Mouse (Mus musculus) retina, postnatal 1 day (tissue): ENCODE measurements around the gene Sema3f.

ENCODE experiments used
- DNase-seq: peaks from one replicate; pipeline ENCODE4 v3.0.0-alpha.2; 2012

The Sema3f gene

DNA sequence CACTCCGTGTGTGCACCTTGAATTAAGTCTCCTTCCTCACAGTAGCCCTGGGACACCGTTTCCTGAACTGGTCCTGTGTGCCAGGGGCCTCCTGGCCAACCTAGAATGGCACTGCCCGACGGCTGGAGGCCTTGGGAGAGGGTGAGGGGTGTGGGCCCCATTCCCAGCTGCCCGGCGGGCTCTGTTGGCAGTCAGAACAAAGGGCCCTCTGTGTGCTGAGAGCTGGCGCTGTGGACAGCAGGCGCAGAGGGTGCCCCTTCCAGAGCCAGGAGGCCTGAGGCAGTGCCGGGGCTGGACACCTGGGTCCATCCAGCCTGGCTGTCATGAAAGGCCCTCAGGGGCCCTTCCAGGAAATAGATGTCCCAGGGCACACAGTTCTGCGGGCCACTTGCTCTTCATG, 50.7 kb downstream of the Sema3f start:
- DNase-seq, result peak; percentile 92

DNA sequence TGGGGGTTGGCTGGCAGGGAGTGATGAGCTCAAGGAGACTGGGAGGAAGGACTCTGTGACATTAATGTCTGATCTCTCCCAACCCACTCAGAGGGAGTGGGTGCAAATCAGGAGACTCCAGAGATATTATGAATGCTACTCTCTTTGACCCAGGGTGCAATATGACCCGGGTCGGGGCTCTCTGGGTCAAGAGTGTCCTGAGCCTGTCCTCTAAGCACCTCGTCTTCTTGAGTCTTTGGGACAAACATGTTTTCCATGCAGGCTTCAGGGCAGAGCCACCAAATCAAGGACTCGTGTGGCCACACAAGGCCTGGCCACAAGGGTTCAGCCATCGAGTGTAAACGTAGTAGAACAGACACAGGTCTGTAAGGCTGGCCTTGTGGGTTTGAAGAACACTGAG, 52.2 kb downstream of the Sema3f start:
- no peak for DNase-seq

DNA sequence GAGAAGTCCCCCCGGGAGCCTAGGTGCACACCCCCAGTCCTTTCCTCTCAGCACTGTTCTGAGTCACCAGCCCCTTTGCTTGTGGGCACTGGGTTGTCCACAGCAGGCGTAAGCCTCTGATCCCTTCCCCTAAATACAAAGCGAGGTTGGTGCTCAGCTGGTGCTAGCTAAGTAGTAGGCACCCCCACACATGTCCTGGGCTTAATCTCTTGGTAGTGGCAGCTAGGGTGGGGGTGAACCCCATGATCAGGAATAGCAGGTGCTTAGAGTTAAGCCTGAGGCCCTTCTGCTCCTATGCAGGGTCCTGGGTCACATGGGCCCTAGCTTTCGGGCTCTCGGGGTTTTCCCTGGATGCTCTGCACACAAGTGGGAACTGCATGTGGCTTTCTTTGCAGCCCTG, 53.1 kb downstream of the Sema3f start:
- DNase-seq, result peak; percentile 68

DNA sequence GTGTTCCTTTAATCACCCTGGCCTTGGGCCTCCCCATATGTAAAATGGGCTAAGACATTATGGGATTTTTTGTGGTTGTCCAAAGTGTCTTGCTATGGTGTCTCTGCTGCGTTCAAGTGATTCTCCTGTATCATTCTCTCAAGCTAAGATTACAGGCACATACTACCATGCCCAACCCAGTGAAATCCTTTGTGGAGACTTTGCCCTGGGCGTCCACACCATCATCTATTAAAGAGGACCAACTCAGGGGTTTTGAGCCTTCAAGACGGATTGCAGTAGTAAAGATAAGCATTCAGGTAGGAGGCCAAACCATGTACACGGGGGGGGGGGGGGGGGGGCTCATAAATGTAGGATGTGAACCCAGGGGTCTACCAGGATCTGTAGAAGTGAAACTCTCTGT, 55.7 kb downstream of the Sema3f start:
- no peak for DNase-seq

DNA sequence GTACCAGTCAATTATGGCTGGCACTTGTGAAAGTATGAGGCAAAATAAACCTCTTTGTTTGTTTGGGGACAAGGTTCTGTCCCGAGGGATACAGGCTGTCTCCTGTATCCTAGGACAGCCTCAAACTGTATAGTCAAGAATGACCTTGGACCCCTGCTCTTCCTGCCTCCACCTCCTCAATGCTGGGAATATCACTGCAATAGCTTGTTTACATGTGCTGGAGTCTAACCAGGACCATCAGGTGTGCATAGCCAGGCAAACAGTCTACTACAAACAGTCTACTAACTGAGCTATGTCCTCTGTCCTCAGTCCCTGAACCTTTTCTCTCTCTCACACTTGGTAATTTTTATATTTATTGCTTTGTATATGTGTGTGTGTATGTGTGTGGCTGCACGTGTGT, 56.8 kb downstream of the Sema3f start:
- no peak for DNase-seq

DNA sequence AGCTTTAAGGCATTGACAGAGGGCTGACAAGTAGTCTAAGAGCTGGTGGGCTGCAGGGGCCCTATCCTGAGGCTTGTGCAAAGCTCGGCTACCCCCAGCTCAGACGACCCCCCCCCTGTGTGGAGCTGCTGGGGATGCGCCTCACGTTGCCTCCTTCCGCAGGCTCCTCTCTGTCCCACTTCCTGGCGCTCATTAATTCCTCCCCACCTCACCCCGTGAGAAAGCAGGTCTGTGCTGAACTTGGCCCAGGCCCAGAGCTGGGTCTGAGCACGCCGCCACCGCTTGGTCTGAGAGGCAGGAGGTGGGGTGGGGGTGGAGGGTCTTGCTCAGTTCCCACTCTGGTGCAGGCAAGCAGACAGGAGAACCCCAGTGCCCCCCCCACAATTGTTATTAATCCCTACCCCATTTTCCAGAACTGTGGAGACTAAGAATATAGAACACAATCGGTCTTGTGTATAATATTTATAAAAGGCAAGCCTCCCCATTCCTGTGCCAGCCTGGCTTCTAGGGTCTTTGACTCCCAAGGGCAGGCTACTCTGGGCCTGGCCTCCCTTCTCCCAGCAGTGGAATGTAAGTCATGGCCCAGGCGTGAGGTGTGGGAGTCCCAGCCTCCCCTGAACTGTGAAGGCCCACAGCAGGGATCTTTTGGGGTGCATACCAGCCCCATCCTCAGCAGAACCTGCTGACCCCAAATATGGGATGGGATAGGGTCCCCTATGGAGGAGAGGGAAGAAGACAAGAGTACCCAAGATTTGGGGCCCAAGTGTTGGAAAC, 59.4 kb downstream of the Sema3f start:
- DNase-seq, result peak; percentile 89

DNA sequence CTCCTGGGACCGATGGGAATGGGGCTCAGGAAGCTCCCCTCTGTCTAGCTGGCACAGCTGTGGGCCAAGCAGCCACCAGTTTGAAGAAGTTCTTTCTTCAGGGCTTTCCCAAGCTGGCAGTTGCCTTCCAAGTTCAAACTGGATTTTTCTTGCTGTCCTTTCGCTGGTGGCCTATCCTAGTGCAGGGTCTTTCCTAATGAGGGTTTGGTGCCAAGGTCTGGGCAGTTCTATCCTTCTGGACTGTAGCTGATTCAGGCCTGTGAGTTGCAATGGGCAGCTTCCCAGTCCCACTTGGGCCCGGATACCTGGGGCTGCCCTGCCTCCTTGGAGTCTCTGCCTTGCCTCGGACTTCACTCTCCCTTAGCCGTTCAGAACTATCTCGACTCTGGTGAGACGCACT, 60.0 kb downstream of the Sema3f start:
- DNase-seq, result no peak

DNA sequence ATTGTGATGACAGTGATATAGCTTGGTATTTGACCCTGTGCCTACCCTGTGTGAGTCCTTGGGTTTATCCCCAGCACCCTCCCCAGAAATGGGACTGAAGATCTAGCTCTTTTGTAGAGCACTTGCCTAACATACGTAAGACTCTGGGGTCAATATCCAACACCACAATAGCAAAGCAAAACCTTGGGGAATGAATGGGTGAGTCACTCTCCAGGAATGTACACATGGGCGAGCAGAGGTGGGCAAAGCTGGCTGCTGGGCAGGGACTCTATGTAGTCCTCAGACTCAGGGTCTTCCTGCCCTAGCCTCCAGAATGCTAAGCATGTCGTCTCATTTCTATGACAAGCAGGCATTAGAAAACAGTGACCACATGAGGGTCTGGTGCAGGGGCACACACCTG, 61.5 kb downstream of the Sema3f start:
- DNase-seq, result no peak

DNA sequence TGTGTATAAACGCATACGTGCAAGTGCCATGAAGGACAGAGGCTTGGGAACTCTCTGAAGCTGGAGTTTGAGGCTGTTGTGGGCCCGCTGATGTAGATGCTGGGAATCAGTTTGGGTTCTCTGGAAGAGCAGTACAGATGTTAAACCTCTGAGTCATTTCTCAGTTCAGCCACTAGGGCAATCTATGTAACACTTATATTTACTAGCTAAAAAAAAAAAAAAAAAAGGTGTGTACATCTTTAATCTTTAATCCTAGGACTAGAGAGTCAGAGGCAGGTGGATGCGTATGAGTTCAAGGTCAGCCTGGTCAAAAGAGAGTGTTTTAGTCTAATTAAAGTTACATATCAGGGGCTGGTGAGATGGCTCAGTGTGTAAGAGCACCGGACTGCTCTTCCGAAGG, 63.3 kb downstream of the Sema3f start:
- no peak for DNase-seq

DNA sequence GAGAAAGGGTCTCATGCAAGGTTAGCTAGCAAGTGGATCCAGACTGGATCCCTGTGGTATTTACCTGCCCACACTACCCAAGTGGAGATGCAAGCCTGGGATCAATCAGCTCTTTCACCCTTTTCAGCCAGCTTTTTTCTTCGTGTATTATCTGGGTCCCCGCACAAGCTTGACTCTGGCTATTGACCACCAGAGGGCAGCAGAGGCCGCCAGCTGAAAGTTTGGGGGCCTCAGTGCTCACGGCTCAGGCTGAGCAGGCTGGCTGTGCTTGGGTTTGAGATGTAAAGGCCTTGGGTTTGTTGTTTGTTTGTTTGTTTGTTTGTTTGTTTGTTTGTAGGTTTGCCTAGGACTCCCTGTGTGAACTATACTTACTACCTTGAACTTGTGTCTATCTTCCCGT, 64.7 kb downstream of the Sema3f start:
- DNase-seq, result peak; percentile 90

DNA sequence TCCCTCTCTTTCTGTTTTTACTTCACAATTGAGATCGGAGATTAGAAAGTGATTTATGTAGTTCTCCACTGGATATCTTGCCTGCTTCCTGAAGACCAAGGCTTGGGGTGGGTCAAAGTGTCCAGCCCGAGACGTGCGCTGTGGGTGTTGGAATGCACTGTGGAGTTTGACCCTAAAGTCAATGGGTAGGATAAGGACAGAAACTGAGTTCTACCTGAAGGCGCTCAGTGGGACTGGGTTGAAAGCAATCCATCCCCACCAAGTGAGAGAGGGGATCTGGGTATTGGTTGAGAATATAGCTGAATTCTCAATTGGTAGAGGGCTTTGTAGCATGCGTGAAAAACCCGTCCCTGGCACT, 65.1 kb downstream of the Sema3f start:
- no peak for DNase-seq

DNA sequence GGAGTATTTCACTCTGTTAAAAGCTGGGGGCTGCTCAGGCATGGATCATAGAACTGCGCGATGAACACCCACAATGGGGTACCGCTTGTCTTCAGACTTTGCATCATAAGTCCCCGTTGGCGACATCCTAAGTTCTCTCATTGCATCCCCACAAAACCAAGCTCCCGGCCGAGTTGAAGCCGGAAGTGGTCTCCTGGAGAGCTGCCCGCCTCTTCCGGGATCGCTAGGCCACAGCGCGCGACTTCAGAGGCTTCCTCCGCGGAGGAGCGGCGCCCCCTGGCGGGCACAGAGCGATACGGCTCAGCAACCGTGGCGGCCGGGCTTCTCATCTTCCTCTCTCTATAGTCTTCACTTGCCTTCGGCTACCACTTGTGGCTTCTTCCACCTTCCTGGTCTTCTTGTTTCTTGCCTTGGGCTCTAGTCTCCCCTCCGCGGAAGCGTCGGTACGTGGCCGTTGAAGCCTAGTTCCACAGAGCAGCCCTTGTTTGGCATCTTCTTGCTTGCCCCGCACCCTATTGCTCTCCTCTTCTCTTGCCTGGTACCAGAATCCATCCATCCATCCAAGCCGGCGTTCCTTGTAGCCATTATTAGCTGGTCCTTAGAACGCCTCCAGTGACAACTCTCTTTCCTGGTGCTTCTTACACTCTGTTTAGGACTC, 65.7 kb downstream of the Sema3f start:
- DNase-seq, result peak; percentile 93

DNA sequence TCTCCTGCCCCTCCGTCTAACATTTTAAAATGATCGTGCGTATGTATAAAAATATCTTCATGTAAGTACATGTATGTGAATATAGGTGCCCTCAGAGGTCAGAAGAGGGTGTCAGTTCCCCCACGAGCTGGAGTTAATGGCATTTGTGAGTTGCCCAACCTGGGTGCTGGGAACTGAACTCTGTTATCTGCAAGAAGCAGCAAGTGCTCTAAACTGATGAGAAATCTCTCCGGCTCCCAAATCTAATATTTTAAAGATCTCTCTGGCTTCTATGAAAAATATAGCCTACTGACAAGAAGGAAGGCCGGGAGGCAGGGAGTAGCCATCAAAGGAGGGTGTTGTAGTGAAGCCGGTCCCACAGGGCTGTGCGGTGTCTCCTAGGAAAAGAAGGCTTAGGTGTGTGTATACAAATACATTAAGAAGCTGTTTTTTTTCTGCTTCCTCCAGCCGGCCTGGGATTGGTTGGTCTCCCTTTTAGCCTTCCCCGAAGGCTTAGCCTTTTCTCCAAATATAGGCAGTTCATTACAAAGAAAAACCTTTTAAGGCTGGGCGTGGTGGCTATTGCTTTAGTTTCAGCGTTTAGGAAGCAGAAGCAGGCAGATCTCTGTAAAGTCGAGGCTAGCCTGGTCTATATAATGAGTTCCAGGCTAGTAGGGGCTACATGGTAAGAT, 66.6 kb downstream of the Sema3f start:
- DNase-seq, result no peak

DNA sequence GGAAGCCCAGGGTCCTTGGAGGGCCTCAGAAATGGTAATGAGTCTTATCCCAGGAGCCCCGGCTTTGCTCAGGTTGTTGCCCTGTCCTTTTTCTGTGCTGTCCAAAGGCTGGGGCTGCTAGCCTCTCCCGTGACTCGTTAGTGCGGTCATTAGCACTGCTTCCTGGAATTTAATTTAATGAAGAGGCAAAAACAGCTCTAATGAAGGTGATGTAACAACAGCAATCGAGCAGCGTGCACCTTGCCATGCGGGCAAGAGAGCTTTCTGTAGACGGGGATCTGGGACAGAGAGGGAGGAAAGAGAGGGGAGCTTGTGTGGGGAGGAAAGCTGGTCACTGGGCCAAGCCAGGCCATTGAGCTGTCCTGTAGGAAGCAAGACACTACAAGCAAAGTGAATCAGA, 68.6 kb downstream of the Sema3f start:
- DNase-seq, result no peak

DNA sequence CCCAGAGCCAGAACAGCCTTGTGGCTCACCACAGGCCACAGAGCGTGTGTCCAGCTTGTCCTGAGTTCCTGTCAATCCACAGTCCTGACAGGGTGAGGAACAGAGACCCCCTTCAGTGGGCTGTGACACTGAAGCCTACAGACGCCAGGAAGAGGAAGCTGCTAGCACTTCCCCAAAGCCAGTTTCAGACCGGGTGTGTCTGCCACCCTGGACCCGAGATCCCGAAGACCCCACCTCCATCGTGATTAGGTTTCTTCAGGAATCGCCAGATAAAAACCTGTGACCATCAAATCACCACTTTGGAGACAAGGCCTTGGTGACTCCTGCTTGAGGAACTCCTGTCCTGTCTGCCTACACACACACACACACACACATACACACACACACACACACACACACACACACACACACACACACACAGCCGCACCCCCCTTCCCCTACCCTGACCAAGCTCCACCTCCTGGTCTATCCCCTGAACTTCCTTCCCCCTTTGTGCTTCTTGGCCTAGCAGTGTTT, 70.0 kb downstream of the Sema3f start:
- DNase-seq, result no peak

DNA sequence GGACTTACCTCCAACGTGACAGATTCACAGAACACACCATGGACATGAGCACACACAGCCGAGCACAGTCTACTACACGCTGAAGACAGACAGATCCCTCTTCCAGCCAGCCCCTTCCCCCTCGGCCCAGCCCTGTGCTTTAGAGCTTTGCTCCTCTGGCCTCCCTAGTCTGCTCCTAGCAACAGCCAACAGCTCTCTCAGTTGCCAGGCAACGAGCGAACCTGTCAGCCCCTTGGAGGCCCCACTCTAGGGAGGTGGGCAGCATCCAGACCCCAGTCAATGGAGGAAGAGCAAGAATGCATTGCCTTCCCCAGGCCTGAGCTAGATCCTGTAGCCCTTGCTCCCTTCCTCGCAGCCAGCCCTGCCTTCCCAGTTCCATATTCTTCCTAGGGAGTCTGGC, 73.2 kb downstream of the Sema3f start:
- DNase-seq, result peak; percentile 82

DNA sequence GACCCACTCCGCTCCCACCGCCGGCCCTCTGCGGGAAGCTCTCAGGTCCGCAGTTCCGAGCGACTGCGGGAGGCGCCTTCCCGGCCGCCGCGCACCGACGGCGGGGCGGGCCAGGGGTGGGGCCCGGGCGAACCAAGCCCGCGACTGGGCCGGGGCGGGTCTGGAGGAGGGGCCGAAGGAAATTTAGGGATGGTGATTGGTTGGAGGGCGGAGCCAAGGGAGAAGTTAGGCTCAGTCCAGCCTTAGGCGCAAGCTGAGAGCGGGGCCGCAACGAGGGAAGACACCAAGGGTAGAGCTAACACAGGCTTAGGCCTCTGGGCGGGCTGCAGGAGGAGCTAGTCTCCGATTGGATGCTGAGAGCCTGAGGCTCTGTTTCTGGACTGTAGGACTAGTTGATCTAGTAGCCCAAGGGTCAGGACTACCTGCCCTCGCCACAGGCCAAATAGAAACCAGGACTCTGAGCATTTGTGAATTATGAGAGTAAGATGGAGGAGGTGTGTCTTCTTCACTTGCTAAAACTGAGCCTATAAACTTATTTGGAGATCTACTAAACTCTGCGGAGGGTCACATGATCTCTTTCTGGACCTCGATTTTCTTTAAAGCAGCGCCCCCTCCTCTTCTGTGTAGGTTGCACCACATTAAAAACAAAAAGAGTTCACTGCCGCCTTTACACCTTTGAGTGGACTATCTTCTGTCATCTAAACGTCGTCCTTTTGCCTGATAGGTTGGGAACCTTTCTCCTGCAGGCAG, 74.8 kb downstream of the Sema3f start, which contains the start of gene Gnai2:
TSS of gene Gnai2 (minus strand) at position 89 of the 750 bp plus-strand sequence.
- DNase-seq, result peak; percentile 97

DNA sequence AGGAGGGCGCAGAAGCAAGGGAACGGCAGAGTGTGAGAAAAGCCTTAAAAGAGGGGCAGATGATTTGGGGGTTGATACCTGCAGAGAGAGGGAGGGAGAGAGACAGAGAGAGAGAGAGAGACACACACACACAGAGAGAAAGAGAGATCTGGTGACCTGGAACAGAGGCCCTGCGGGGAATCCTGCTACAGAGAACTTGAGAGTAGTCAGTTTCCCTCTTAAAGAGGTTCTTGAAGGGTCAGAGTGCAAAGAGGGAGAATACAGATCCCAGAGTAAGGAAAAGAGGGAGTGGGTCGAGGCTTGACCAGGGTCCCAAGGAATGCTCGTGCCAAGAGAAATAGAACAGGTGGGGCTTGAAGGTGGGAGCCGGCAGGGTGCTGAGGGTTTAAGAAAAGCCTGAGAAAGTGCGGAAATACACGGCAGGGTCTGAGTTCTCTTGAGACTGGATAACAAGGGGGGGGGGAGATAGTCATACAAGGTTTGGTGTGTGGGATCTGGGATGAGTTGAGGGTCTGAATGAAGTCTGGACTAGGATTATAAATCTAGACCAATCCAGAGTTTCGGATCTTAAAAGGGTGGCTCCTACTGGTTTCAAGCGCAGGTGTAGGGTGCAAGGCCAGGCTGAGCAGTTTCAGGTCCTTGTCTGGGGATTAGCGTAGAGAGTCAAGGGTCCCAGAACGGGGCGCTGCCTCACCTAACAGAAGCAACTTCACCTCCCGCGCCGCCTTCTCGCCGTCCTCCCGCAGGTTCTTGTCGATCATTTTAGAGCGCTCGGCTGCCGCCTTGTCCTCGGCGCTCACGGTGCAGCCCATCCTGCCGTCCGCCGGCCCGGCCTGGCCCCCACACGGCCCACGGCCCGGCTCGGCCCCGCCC, 75.6 kb downstream of the Sema3f start:
- no peak for DNase-seq

DNA sequence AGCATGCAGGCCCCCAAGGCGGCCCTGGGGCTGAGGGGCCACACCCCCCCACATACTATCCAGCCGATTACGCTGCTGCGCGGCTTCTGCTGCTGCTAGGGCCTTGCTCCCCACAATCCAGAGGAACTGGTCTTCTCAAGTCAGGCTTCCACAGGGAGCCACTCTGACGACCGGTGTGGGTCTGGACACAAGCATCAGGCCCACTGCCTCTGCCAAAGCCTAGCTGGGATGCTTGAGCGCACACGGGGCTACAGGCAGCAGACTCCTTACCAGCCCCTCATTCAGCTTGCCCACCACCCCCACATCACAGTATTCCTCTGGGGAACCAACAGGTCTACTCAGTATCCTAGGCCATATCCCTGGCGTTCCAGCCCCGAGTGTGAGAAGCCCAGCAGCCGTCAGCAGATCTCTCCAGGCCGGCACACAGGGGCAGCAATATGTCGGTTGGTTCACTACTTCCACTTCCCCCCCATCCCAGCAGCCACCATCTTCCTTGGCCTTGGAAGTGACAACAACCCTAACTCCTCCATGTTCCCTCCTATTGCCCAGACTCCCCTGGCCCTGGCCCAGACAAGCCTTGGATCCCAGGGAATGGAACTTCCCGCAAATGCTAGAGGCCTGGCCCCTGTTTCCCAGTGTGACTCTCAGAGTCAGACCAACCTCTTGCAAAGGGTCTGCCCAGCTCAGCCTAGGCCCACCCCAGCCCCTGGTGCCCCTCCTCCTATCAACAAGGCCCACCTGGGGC, 76.4 kb downstream of the Sema3f start:
- DNase-seq, result no peak

DNA sequence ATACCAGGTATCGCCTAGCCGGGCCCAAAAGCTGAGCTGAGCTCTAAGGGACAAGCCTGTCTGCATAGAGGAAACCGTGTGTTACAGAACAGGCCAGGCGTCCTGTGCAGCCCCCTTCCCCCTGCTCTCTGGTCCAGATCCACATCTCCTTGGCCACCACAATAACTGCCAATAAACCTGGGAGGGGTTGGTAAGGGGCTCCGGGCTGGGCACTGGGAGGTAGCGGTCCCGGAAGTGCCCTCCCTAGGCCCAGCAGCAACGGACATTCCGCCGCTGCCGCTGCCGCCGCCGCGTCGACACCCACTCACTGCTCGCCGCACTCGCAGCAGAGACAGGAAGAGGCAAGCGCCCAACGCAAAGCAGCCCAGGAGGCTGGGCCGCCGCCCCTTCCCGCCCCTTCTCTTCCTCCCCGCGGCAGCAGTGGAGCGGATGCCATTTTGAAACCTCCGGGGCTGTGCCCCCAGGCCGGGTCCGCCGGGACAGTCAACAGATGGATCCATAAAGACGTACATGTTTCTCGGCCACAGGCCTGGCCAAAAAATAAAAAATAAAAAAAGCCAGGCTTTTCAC, 77.1 kb downstream of the Sema3f start:
- peak; percentile 79 for DNase-seq

DNA sequence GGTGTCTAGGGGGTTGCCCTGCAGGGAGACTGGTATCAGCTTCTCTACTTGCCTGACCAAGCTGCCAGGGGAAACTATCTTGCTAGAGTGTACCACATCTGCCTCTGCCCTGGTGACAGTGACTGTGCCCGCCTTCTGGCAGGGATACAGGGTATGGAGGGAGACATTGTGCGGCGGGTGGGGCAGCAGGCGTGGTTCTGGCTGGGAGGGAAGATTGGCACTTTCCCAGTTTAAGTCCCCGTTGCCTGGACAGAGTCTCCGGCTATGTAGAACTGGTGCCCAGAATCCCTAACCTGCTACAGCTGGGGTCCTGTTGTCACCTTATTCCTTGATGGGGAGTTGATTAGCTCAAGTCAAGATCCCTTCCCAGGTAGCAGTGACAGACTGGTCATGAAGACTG, 77.8 kb downstream of the Sema3f start:
- peak; percentile 58 for DNase-seq
